Mouse (Mus musculus) MEL (cell line): ENCODE measurements at regions not wholly inside any gene's neighbourhood (a gene's known extent, or its start where the extent isn't known, plus 50 kb on each side); places are given as distances from the start of the nearest gene placed in this dataset.

Experiments used
- DNase-seq: peaks from one replicate; pipeline ENCODE4 v3.0.0; 2011; ENCODE audit warnings: low read depth, low spot score
- H3K27ac ChIP-seq: 2 replicates; pipeline ENCODE4 v1.5.1; 2012; ENCODE audit warnings: low read depth, mild to moderate bottlenecking, control low read depth, low read length, moderate library complexity; ENCODE audit not compliant: control insufficient read depth
- H3K27me3 ChIP-seq, 2 experiments: fragments of 150-350 bp in 1 of 2; sonication (generic) in 1 of 2; 2 replicates each; pipeline ENCODE4 v1.6.1; 2012; ENCODE audit warnings: low read length in 2 of 2, mild to moderate bottlenecking in 2 of 2, improper control_type of control experiment in 1 of 2, moderate library complexity in 1 of 2; ENCODE audit not compliant: insufficient read depth in 2 of 2, control insufficient read depth in 1 of 2
- H3K36me3 ChIP-seq, 2 experiments: 2 replicates each; pipeline ENCODE4 v1.6.1; 2012 to 2014; ENCODE audit warnings: low read length in 2 of 2, improper control_type of control experiment in 1 of 2, inconsistent platforms in 1 of 2, mild to moderate bottlenecking in 1 of 2; ENCODE audit not compliant: insufficient read depth in 2 of 2, control insufficient read depth in 1 of 2
- H3K4me1 ChIP-seq, 2 experiments: fragments of 150-350 bp in 1 of 2; sonication (generic) in 1 of 2; 2 replicates each; pipeline ENCODE4 v1.6.1; 2012; ENCODE audit warnings: low read length in 2 of 2, improper control_type of control experiment in 1 of 2, mild to moderate bottlenecking in 1 of 2; ENCODE audit not compliant: insufficient read depth in 2 of 2, control insufficient read depth in 1 of 2
- H3K4me3 ChIP-seq, 2 experiments: fragments of 150-350 bp in 1 of 2; sonication (generic) in 1 of 2; 2 replicates each; pipeline ENCODE4 v1.5.1; 2012; ENCODE audit warnings: low read depth in 2 of 2, low read length in 2 of 2, mild to moderate bottlenecking in 2 of 2, moderate library complexity in 2 of 2, control low read depth in 1 of 2, improper control_type of control experiment in 1 of 2; ENCODE audit not compliant: control insufficient read depth in 1 of 2, insufficient read depth in 1 of 2
- H3K79me2 ChIP-seq: 2 replicates; pipeline ENCODE4 v1.6.1; 2012; ENCODE audit warnings: mild to moderate bottlenecking, low read length, moderate library complexity; ENCODE audit not compliant: control insufficient read depth, poor library complexity, insufficient read depth
- H3K9ac ChIP-seq: 2 replicates; pipeline ENCODE4 v1.6.1; 2012; ENCODE audit warnings: low read depth, mild to moderate bottlenecking, control low read depth, low read length, moderate library complexity; ENCODE audit not compliant: control insufficient read depth, poor library complexity, severe bottlenecking
- H3K9me3 ChIP-seq: fragments of 150-350 bp; sonication (generic); replicated peaks from 2 replicates; pipeline ENCODE4 v1.6.1; 2012; ENCODE audit warnings: mild to moderate bottlenecking, low read length, improper control_type of control experiment, moderate library complexity; ENCODE audit not compliant: insufficient read depth
- BHLHE40 ChIP-seq: IDR thresholded peaks from 2 replicates; pipeline ENCODE4 v1.6.1; 2012; ENCODE audit warnings: low read depth, mild to moderate bottlenecking, inconsistent platforms, low read length, improper control_type of control experiment, borderline replicate concordance
- CHD1 ChIP-seq: IDR thresholded peaks from 2 replicates; pipeline ENCODE4 v1.6.1; 2012; ENCODE audit warnings: low read depth, mild to moderate bottlenecking, inconsistent platforms, low read length, improper control_type of control experiment
- CTCF ChIP-seq, 3 experiments: IDR thresholded peaks in 2 of 3; conservative IDR thresholded peaks in 1 of 3; 2 replicates each; pipeline ENCODE4 v1.5.1; 2011 to 2012; ENCODE audit warnings: low read length in 3 of 3, low read depth in 2 of 3, mild to moderate bottlenecking in 2 of 3, improper control_type of control experiment in 1 of 3, inconsistent platforms in 1 of 3, mixed read lengths in 1 of 3, moderate library complexity in 1 of 3; ENCODE audit not compliant: control insufficient read depth in 1 of 3, insufficient read depth in 1 of 3, poor library complexity in 1 of 3, severe bottlenecking in 1 of 3
- E2F4 ChIP-seq: IDR thresholded peaks from 2 replicates; pipeline ENCODE4 v1.6.1; 2011; ENCODE audit warnings: low read depth, low read length, improper control_type of control experiment, borderline replicate concordance
- EP300 ChIP-seq, 2 experiments: IDR thresholded peaks; 2 replicates each; pipeline ENCODE4 v1.6.1; 2011; ENCODE audit warnings: improper control_type of control experiment in 2 of 2, low read length in 2 of 2, low read depth in 1 of 2, mild to moderate bottlenecking in 1 of 2
- MYC ChIP-seq: IDR thresholded peaks from 2 replicates; pipeline ENCODE4 v1.6.1; 2011; ENCODE audit warnings: low read depth, mild to moderate bottlenecking, low read length, improper control_type of control experiment, moderate library complexity
- RAD21 ChIP-seq: IDR thresholded peaks from 2 replicates; pipeline ENCODE4 v1.6.1; 2011; ENCODE audit warnings: mild to moderate bottlenecking, low read depth, low read length, improper control_type of control experiment
- SMC3 ChIP-seq: IDR thresholded peaks from 2 replicates; pipeline ENCODE4 v1.6.1; 2011; ENCODE audit warnings: low read depth, low read length, improper control_type of control experiment
- TAL1 ChIP-seq: IDR thresholded peaks from 2 replicates; pipeline ENCODE4 v1.6.1; 2012; ENCODE audit warnings: mild to moderate bottlenecking, inconsistent platforms, low read length, moderate library complexity, mixed read lengths
- TBP ChIP-seq: IDR thresholded peaks from 2 replicates; pipeline ENCODE4 v1.8.0; 2011; ENCODE audit warnings: low read depth, low read length, improper control_type of control experiment
- UBTF ChIP-seq: IDR thresholded peaks from 2 replicates; pipeline ENCODE4 v1.6.1; 2012; ENCODE audit warnings: low read depth, mild to moderate bottlenecking, inconsistent platforms, low read length, improper control_type of control experiment, moderate library complexity, borderline replicate concordance; ENCODE audit not compliant: insufficient read depth
- ZC3H11A ChIP-seq: IDR thresholded peaks from 2 replicates; pipeline ENCODE4 v1.6.1; 2012; ENCODE audit warnings: low read depth, mild to moderate bottlenecking, inconsistent platforms, low read length, improper control_type of control experiment
- ZKSCAN1 ChIP-seq: IDR thresholded peaks from 2 replicates; pipeline ENCODE4 v1.6.1; 2012; ENCODE audit warnings: low read depth, mild to moderate bottlenecking, inconsistent platforms, low read length, improper control_type of control experiment, moderate library complexity
- ZMIZ1 ChIP-seq: IDR thresholded peaks from 2 replicates; pipeline ENCODE4 v1.6.1; 2012; ENCODE audit warnings: low read depth, mild to moderate bottlenecking, inconsistent platforms, low read length, improper control_type of control experiment, moderate library complexity
- ZNF384 ChIP-seq: IDR thresholded peaks from 2 replicates; pipeline ENCODE4 v1.6.1; 2012; ENCODE audit warnings: low read depth, mild to moderate bottlenecking, inconsistent platforms, low read length, improper control_type of control experiment

- no peaks in the 10 kb centered on the region for H3K4me1 ChIP-seq
- TF ChIP-seq ZNF384 (peak; percentile 38), EP300 (IDR thresholded peaks at IDR 0.05; ENCODE audit: low read depth in 1 of 2, low read length in 2 of 2) (no peak), ZMIZ1 (no peak), CTCF (IDR thresholded peaks at IDR 0.05 in 2 of 3, conservative IDR thresholded peaks at IDR 0.05 in 1 of 3; ENCODE audit: control insufficient read depth in 1 of 3, insufficient read depth in 1 of 3, low read depth in 2 of 3, low read length in 3 of 3, poor library complexity in 1 of 3, severe bottlenecking in 1 of 3) (peak; percentile 69 to 87 (median 86)), ZC3H11A (peak; percentile 48), SMC3 (peak; percentile 78), RAD21 (peak; percentile 84), UBTF (no peak)
- TF ChIP-seq, all 39 proteins: peak for 5
- Histone ChIP-seq H3K4me3 (no peak overlapping the region), H3K9ac (no peak overlapping the region), H3K79me2 (no peaks in the 10 kb centered on the region), H3K36me3 (no peaks in the 10 kb centered on the region), H3K27ac (no peak overlapping the region), H3K27me3 (peaks cover 0 to 2% of the 10 kb centered on the region in 2 experiments; a peak in 1 of 4 replicates), H3K9me3 (no peaks in the 10 kb centered on the region)
- peak; percentile 73 for DNase-seq
Observed at GRCm38 (mm10) chr7:73654193-73654871, 85.8 kb upstream of the Fam174b start.

DNA sequence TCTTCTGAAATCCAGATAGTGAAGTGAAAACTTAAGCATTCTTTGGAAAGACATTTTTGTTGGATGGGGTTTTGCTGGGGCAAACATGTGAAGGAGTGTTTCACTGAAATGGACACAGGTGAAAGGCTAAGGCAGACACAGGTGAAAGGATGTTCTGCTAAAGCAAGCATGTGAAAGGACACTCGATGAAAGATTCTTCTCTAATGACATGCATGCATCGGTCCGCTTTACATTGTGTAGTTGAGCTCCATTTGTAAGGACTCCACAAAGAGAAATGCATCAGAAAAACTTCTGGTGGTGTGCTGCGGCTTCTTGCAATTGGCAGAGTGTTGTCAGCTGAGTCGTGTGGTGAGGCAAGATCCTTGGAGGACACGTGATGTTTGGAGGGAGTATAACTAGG lies 89.2 kb upstream of the Fam174b start:
- H3K9ac ChIP-seq: no peak overlapping the region
- H3K4me1 ChIP-seq: peaks cover 0 to 2% of the 10 kb centered on the region in 2 experiments; a peak in 1 of 4 replicates
- TF ChIP-seq MYC: no peak
- no peak for TF ChIP-seq TAL1
- TF ChIP-seq BHLHE40: no peak
- no peak for TF ChIP-seq E2F4
- TF ChIP-seq EP300 (IDR thresholded peaks at IDR 0.05; ENCODE audit: low read depth in 1 of 2, low read length in 2 of 2): no peak
- TF ChIP-seq CHD1: no peak
- TF ChIP-seq TBP: no peak
- TF ChIP-seq ZNF384: no peak
- no peak for TF ChIP-seq ZKSCAN1

More for the DNA sequence above, 89.2 kb upstream of the Fam174b start:
- Histone ChIP-seq H3K27ac (no peak overlapping the region), H3K27me3 (peaks cover 0 to 2% of the 10 kb centered on the region in 2 experiments; a peak in 2 of 4 replicates), H3K79me2 (no peaks in the 10 kb centered on the region), H3K9me3 (no peaks in the 10 kb centered on the region), H3K36me3 (no peaks in the 10 kb centered on the region), H3K4me3 (no peak overlapping the region)
- DNase-seq: no peak
